Mouse (Mus musculus) lung, embryonic 15.5 days (tissue): ENCODE results near the gene Lrrc28. TPM values are rescaled to one million over a fixed set of nuclear protein-coding genes. Genes with fewer than 3 reads are reported as not detected.

Experiments
- ATAC-seq: fragments of 200-750 bp; cut with Nextera tagmentation; 2 replicates; pipeline ENCODE4 v1.8.0; 2017; ENCODE audit warnings: moderate number of reproducible peaks, borderline replicate concordance; ENCODE audit not compliant: low FRiP score, low TSS enrichment; ENCODE audit errors: extremely low read depth
- H3K27ac ChIP-seq: fragments of 300-500 bp; sonication (generic); 2 replicates; pipeline ENCODE4 v1.5.1; 2015; ENCODE audit warnings: moderate library complexity, mild to moderate bottlenecking, inconsistent platforms
- H3K27me3 ChIP-seq: fragments of 300-500 bp; sonication (generic); 2 replicates; pipeline ENCODE4 v1.6.1; 2015; ENCODE audit warnings: inconsistent platforms
- H3K36me3 ChIP-seq: fragments of 300-500 bp; sonication (generic); 2 replicates; pipeline ENCODE4 v1.6.1; 2015; ENCODE audit warnings: inconsistent platforms
- H3K4me1 ChIP-seq: fragments of 300-500 bp; sonication (generic); 2 replicates; pipeline ENCODE4 v1.6.1; 2015; ENCODE audit warnings: inconsistent platforms
- H3K4me2 ChIP-seq: fragments of 300-500 bp; sonication (generic); 2 replicates; pipeline ENCODE4 v1.6.1; 2015; ENCODE audit warnings: inconsistent platforms, mild to moderate bottlenecking, moderate library complexity
- H3K4me3 ChIP-seq: fragments of 300-500 bp; sonication (generic); 2 replicates; pipeline ENCODE4 v1.5.1; 2015; ENCODE audit warnings: mild to moderate bottlenecking, inconsistent platforms
- H3K9ac ChIP-seq: fragments of 300-500 bp; sonication (generic); 2 replicates; pipeline ENCODE4 v1.6.1; 2015; ENCODE audit warnings: inconsistent platforms
- H3K9me3 ChIP-seq: fragments of 300-500 bp; sonication (generic); 2 replicates; pipeline ENCODE4 v1.6.1; 2016; ENCODE audit warnings: inconsistent platforms
- WGBS: fragments of 180-500 bp; shearing (Covaris S2); methylation state at CpG from one replicate; pipeline ENCODE4 v1.1.7; 2015; 5-methylcytosine and 5-hydroxymethylcytosine counted together
- polyA plus RNA-seq: library from polyadenylated mRNA; unstranded; fragments of >200 nt; fragmentation: Nextera tagmentation; extraction: Ambion mirVana; gene quantifications from 2 replicates; pipeline ENCODE4 v1.2.1, GENCODE M21; 2015

Lrrc28 gene
- polyA plus RNA-seq, 1 experiment from 2014 or later = 14.5 TPM

GRCm38 (mm10) chr7:67616890-67617289 is 28.2 kb downstream of the Lrrc28 start:
- Histone ChIP-seq H3K4me1 (no peaks in the 10 kb centered on the region; the same call in 1 of the 2 replicates), H3K27ac (no peak overlapping the region), H3K9me3 (no peaks in the 10 kb centered on the region), H3K36me3 (no peaks in the 10 kb centered on the region), H3K4me3 (no peak overlapping the region), H3K9ac (no peak overlapping the region), H3K4me2 (no peak overlapping the region), H3K27me3 (no peaks in the 10 kb centered on the region)
- WGBS = 56% methylated on average over 4 of the region's 4 CpGs
- no peak for ATAC-seq

- Histone ChIP-seq H3K9ac (no peak overlapping the region), H3K4me3 (no peak overlapping the region), H3K4me1 (no peaks in the 10 kb centered on the region; the same call in 1 of the 2 replicates), H3K27ac (no peak overlapping the region), H3K9me3 (no peaks in the 10 kb centered on the region), H3K4me2 (no peak overlapping the region), H3K27me3 (no peaks in the 10 kb centered on the region), H3K36me3 (no peaks in the 10 kb centered on the region)
- ATAC-seq = no peak
- WGBS = 77% methylated on average over 7 of the region's 7 CpGs
These were observed 30.6 kb downstream of the Lrrc28 start for GRCm38 (mm10) chr7:67614464-67614861.

DNA sequence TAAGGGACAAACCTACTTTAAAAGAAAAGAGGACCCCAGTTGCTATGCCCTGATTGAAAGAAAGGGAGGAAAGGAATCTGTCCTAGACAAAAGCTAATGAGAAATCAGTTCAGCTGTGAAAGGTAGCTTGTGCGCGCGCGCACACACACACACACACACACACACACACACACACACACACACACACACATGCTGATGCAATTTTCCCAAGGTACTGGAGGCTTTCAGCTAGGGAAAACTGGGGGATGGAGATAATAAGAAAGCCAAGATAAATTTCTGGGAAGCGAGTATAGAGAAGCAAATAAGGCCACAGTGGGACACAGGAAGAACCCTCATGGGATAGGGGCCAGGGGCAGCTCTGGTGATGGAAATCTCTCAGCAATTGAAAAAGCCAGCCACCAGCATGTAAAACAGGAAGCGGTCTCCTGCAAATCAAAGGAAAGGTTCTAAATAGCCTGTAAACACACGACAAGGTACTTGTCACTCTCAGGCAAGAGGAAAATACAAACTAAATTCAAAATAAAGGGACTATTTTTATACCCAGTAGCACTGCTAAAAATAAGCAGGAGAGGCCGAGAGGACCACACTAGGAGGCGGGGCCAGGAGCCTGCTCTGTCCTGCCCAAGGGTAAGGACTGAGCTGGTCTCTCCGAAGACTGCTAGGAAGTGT is 31.1 kb downstream of the Lrrc28 start:
- Histone ChIP-seq H3K4me1 (no peaks in the 10 kb centered on the region; the same call in 1 of the 2 replicates), H3K27ac (no peak overlapping the region), H3K4me3 (no peak overlapping the region), H3K27me3 (no peaks in the 10 kb centered on the region), H3K36me3 (no peaks in the 10 kb centered on the region), H3K9ac (no peak overlapping the region), H3K4me2 (no peak overlapping the region), H3K9me3 (no peaks in the 10 kb centered on the region)
- 63% methylated on average over 10 of the region's 10 CpGs for WGBS
- no peak for ATAC-seq

GRCm38 (mm10) chr7:67608348-67609024 is 36.6 kb downstream of the Lrrc28 start:
- Histone ChIP-seq H3K4me3 (no peak overlapping the region), H3K4me2 (no peak overlapping the region), H3K9ac (no peak overlapping the region), H3K4me1 (peaks cover 6% of the 10 kb centered on the region; the same call in 1 of the 2 replicates), H3K27ac (no peak overlapping the region), H3K36me3 (no peaks in the 10 kb centered on the region), H3K9me3 (no peaks in the 10 kb centered on the region), H3K27me3 (no peaks in the 10 kb centered on the region)
- no peak for ATAC-seq
- WGBS = 50% methylated on average over 4 of the region's 4 CpGs

DNA sequence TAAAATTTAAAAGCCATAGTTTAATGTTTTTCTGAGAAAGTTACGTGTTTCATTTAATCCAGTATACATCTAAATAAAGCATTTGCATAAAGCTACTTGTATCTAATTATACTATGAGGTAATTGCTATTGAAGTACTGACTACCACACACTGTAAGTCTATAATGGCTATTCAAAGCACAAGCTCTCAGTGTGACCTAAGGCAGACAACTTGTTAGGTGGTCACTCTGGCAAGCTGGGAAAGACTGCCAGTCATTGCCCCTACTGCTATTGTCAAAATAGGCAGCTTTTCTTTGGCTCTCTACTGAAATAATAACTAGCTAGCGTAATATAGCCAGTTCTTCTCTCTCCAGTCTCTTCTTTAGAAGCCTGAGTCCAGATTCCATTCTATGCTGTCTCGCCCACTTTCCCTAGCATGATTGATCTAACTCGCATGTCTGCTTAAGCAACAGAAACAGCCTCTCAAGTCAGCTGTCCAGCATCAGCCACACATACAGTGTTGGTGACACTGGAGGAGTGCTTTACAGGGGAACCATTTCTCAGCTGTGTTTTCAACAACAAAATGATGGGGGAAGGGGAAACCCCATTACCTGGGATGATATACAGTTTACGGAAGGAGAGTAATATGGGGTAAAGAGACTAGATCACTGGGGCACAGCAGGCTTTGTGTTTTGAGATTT is 37.3 kb downstream of the Lrrc28 start:
- 58% methylated on average over 5 of the region's 5 CpGs for WGBS
- no peak overlapping the region for H3K27ac ChIP-seq
- H3K4me3 ChIP-seq = no peak overlapping the region
- ATAC-seq = no peak
- H3K9me3 ChIP-seq = no peaks in the 10 kb centered on the region
- no peak overlapping the region for H3K9ac ChIP-seq
- no peak overlapping the region for H3K4me2 ChIP-seq
- H3K36me3 ChIP-seq = no peaks in the 10 kb centered on the region
- peaks cover 6% of the 10 kb centered on the region; the same call in 1 of the 2 replicates for H3K4me1 ChIP-seq
- no peaks in the 10 kb centered on the region for H3K27me3 ChIP-seq

DNA sequence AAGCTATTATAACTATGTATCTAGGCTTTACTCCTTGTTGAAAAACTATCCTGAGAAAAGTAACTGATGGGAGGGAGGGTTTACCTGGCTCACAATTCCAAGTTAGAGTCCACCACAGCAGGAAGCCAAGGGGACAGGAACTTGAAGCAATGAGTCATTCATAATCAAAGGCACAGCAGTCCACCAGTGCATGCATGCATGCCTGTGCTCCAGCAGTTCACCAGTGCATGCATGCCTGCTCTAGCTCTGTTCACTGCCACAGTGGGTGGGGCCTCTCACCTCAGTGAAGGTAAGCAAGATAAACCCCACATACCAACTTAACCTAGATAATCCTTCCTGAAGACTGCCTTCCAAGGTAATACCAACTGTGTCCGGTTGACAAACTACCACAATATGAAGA is 38.8 kb downstream of the Lrrc28 start:
- 73% methylated on average over 1 of the region's 1 CpGs for WGBS
- no peak overlapping the region for H3K4me3 ChIP-seq
- ATAC-seq = no peak

GRCm38 (mm10) chr7:67605114-67605513 is 40.0 kb downstream of the Lrrc28 start:
- WGBS = 83% methylated on average over 6 of the region's 6 CpGs
- Histone ChIP-seq H3K4me1 (peaks cover 6% of the 10 kb centered on the region; the same call in 1 of the 2 replicates), H3K36me3 (no peaks in the 10 kb centered on the region), H3K9ac (no peak overlapping the region), H3K4me3 (no peak overlapping the region), H3K27me3 (no peaks in the 10 kb centered on the region), H3K9me3 (no peaks in the 10 kb centered on the region), H3K27ac (no peak overlapping the region), H3K4me2 (no peak overlapping the region)
- no peak for ATAC-seq

More for the DNA sequence above, 38.8 kb downstream of the Lrrc28 start:
- Histone ChIP-seq H3K27ac (no peak overlapping the region), H3K4me1 (peaks cover 6% of the 10 kb centered on the region; the same call in 1 of the 2 replicates), H3K9ac (no peak overlapping the region), H3K9me3 (no peaks in the 10 kb centered on the region), H3K27me3 (no peaks in the 10 kb centered on the region), H3K36me3 (no peaks in the 10 kb centered on the region), H3K4me2 (no peak overlapping the region)

- no peaks in the 10 kb centered on the region for H3K9me3 ChIP-seq
- no peak overlapping the region for H3K4me2 ChIP-seq
- H3K9ac ChIP-seq = no peak overlapping the region
- no peak overlapping the region for H3K27ac ChIP-seq
- H3K36me3 ChIP-seq = no peaks in the 10 kb centered on the region
- ATAC-seq = no peak
- no peaks in the 10 kb centered on the region for H3K4me1 ChIP-seq
- 66% methylated on average over 3 of the region's 3 CpGs for WGBS
- no peak overlapping the region for H3K4me3 ChIP-seq
- H3K27me3 ChIP-seq = no peaks in the 10 kb centered on the region
These were observed 47.0 kb downstream of the Lrrc28 start for GRCm38 (mm10) chr7:67598050-67598449.

DNA sequence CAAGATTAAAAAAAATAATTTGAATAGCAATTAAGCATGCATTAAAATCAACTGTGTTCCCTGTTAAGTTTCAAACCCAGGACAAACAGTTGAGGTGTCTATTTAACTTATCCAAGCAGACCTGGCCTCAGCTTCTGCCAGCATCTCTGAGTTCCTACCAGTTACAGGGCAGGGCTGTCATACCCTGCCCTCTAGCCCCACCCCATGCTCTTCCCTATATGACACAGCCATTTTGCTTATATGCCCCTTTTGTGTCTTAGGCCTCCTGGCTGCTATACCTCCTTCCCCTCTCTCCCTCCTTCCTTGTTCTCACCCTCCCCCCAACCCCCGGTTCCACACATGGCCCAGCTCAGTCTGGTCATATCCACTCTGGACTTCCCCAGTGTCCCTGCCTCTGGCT is 48.1 kb downstream of the Lrrc28 start:
- no peak for ATAC-seq
- no peaks in the 10 kb centered on the region for H3K27me3 ChIP-seq
- H3K36me3 ChIP-seq = no peaks in the 10 kb centered on the region
- no peak overlapping the region for H3K4me3 ChIP-seq
- no peak overlapping the region for H3K9ac ChIP-seq
- H3K27ac ChIP-seq = no peak overlapping the region
- H3K4me2 ChIP-seq = no peak overlapping the region
- H3K9me3 ChIP-seq = no peaks in the 10 kb centered on the region
- H3K4me1 ChIP-seq = no peaks in the 10 kb centered on the region
- 80% methylated on average over 1 of the region's 1 CpGs for WGBS

DNA sequence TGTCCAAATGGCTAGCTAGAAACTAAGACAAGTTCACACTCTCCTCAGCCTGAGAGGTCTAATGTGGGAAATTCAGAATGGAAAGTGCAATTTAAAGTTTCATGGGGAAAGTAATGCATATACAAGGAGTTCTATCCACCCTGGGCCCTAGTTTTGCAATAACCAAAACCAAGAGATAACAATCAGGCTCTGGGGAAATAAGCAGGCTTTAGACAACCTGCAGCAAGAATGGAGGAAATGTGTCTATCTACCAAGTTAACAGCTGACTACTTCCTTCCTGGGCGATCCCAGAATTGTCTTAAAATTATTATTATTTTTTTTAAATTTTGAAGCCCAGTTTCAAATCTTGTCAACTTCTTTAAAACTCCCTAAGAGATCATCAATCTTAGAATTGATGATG is 48.7 kb downstream of the Lrrc28 start:
- Histone ChIP-seq H3K4me2 (no peak overlapping the region), H3K4me3 (no peak overlapping the region), H3K9ac (no peak overlapping the region), H3K36me3 (no peaks in the 10 kb centered on the region), H3K27me3 (no peaks in the 10 kb centered on the region), H3K4me1 (no peaks in the 10 kb centered on the region), H3K27ac (no peak overlapping the region), H3K9me3 (no peaks in the 10 kb centered on the region)
- 76% methylated on average over 1 of the region's 1 CpGs for whole genome bisulfite sequencing
- no peak for ATAC-seq

DNA sequence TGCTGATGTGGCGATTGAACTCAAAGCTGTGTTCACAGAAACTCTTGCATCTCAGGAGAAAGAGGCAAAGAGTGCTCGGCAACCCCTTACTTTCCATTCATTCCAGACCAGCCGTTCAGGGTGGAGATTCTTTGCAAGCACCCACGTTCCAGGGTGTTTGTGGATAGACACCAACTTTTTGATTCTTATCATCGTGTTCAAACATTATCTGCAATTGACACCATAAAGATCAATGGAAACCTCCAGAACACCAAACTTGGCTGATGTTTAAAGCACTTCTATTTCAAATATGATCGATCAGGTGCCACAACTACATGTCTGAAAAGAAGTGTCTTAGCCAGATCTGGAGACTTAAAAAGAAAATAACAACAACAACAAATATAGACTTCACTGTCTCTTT is 51.2 kb downstream of the Lrrc28 start:
- Histone ChIP-seq H3K27ac (no peak overlapping the region), H3K27me3 (no peaks in the 10 kb centered on the region), H3K4me2 (no peak overlapping the region), H3K4me1 (no peaks in the 10 kb centered on the region), H3K36me3 (no peaks in the 10 kb centered on the region), H3K9me3 (no peaks in the 10 kb centered on the region), H3K4me3 (no peak overlapping the region), H3K9ac (no peak overlapping the region)
- ATAC-seq = no peak
- 67% methylated on average over 6 of the region's 6 CpGs for WGBS

- no peaks in the 10 kb centered on the region for H3K27me3 ChIP-seq
- ATAC-seq = no peak
These were observed 52.4 kb downstream of the Lrrc28 start for GRCm38 (mm10) chr7:67592670-67593069.

More at GRCm38 (mm10) chr7:67592670-67593069, 52.4 kb downstream of the Lrrc28 start:
- Histone ChIP-seq H3K36me3 (no peaks in the 10 kb centered on the region), H3K27ac (no peak overlapping the region), H3K4me3 (no peak overlapping the region), H3K9ac (no peak overlapping the region), H3K4me2 (no peak overlapping the region), H3K4me1 (no peaks in the 10 kb centered on the region), H3K9me3 (no peaks in the 10 kb centered on the region)
- 84% methylated on average over 6 of the region's 6 CpGs for WGBS
